37 mouse cellular contexts compared by ENCODE assay signal in the genomic region with DNA sequence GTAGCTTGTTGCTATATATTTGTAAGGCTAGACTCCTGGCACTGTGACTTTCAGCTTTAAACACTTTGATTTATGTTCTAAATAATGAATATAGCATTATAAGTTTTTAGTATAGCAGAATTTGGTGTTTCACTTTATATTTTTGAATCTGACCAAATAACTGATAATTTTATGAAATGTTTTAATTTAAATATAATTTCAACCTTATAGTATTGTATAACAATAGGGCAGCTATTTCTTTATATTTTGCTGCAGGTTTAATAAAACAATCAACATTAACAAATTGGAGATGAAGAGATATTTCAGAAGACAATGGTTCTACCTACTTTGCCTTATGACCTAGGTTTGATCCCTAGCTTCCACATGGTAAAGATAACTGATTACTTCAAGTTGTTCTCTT. TPM values are rescaled to one million over a fixed set of nuclear protein-coding genes. Genes with fewer than 3 reads are reported as not detected.
"Had no signal": no experiment of that assay in that cellular context is flagged by ENCODE, and none has a peak within 500 bp of the region (broad histone marks: within the 10 kb centered on the region; RNA-seq: fewer than 3 reads in every experiment).

A gene (plus strand): TSS at position 301 of the 400 bp plus-strand sequence.

- H3K4me3 ChIP-seq: left cerebral cortex, adult 2 months; limb, embryonic 10.5 days; limb, embryonic 12.5 days; limb, embryonic 13.5 days; limb, embryonic 15.5 days; liver, embryonic 12.5 days; liver, embryonic 13.5 days; liver, embryonic 15.5 days; lung, embryonic 15.5 days; megakaryocyte, embryonic 14.5 days; midbrain, embryonic 10.5 days; midbrain, embryonic 12.5 days; midbrain, embryonic 13.5 days; midbrain, embryonic 15.5 days; neural tube, embryonic 12.5 days had no signal

- H3K27ac ChIP-seq: left cerebral cortex, adult 2 months; limb, embryonic 10.5 days; limb, embryonic 12.5 days; limb, embryonic 13.5 days; limb, embryonic 15.5 days; liver, embryonic 12.5 days; liver, embryonic 13.5 days; liver, embryonic 14.5 days; liver, embryonic 15.5 days; lung, embryonic 15.5 days; macrophage; midbrain, embryonic 10.5 days; midbrain, embryonic 12.5 days; midbrain, embryonic 13.5 days; midbrain, embryonic 15.5 days; neural tube, embryonic 12.5 days had no signal

- H3K4me1 ChIP-seq: limb, embryonic 10.5 days; limb, embryonic 12.5 days; limb, embryonic 13.5 days; limb, embryonic 15.5 days; liver, embryonic 12.5 days; liver, embryonic 13.5 days; liver, embryonic 15.5 days; lung, embryonic 15.5 days; megakaryocyte, embryonic 14.5 days; midbrain, embryonic 10.5 days; midbrain, embryonic 12.5 days; midbrain, embryonic 13.5 days; midbrain, embryonic 15.5 days; neural tube, embryonic 12.5 days had no signal

- H3K36me3 ChIP-seq: limb, embryonic 10.5 days; limb, embryonic 12.5 days; limb, embryonic 13.5 days; limb, embryonic 15.5 days; liver, embryonic 12.5 days; liver, embryonic 13.5 days; liver, embryonic 15.5 days; lung, embryonic 15.5 days; midbrain, embryonic 10.5 days; midbrain, embryonic 12.5 days; midbrain, embryonic 13.5 days; midbrain, embryonic 15.5 days; neural tube, embryonic 12.5 days had no signal

- H3K27me3 ChIP-seq: limb, embryonic 12.5 days; limb, embryonic 13.5 days; limb, embryonic 15.5 days; liver, embryonic 12.5 days; liver, embryonic 13.5 days; liver, embryonic 15.5 days; lung, embryonic 15.5 days; megakaryocyte, embryonic 14.5 days; midbrain, embryonic 12.5 days; midbrain, embryonic 13.5 days; midbrain, embryonic 15.5 days; neural tube, embryonic 12.5 days had no signal

- ATAC-seq: liver, embryonic 12.5 days; liver, postnatal 0 days; lung, postnatal 0 days; midbrain, embryonic 13.5 days; midbrain, embryonic 15.5 days; midbrain, embryonic 16.5 days had no signal

- H3K4me2 ChIP-seq: limb, embryonic 12.5 days; limb, embryonic 13.5 days; limb, embryonic 15.5 days; liver, embryonic 11.5 days; liver, embryonic 12.5 days; liver, embryonic 13.5 days; liver, embryonic 15.5 days; lung, embryonic 14.5 days; lung, embryonic 15.5 days; midbrain, embryonic 11.5 days; midbrain, embryonic 12.5 days; midbrain, embryonic 13.5 days; midbrain, embryonic 15.5 days; neural tube, embryonic 12.5 days had no signal

- DNase-seq: left cerebral cortex, postnatal 4 days; liver; liver, embryonic 13.5 days; liver, postnatal 0 days; lung, adult 18-20 months; lung, adult 2 months; lung, embryonic 14.5 days; lung, postnatal 10 days; lung, postnatal 14 days; lung, postnatal 36 days; lung, postnatal 4 days; midbrain, embryonic 14.5 days had no signal

RNA-seq across cellular contexts. Expression of the gene that starts here (rescaled TPM):
- total RNA-seq: megakaryocyte progenitor cell, adult 5-6 weeks; megakaryocyte-erythroid progenitor cell, adult 5-6 weeks; midbrain, postnatal 0 days; monocyte, adult 5-6 weeks had no signal
- polyA plus RNA-seq: liver, adult 2 months; liver, embryonic 13.5 days; macrophage; midbrain, embryonic 14.5 days; midbrain, postnatal 0 days had no signal
